Mouse (Mus musculus) E14TG2a.4 (cell line): ENCODE measurements at regions not wholly inside any gene's neighbourhood (a gene's known extent, or its start where the extent isn't known, plus 50 kb on each side); places are given as distances from the start of the nearest gene placed in this dataset.

Source experiments
- CTCF ChIP-seq: conservative IDR thresholded peaks from 2 replicates; pipeline ENCODE4 v1.5.1; 2014; ENCODE audit warnings: low read length
- NANOG ChIP-seq: IDR thresholded peaks from 2 replicates; pipeline ENCODE4 v1.6.1; 2014; ENCODE audit warnings: borderline replicate concordance, low read length, mixed read lengths

GRCm38 (mm10) chr8:28503488-28504319, 1056.2 kb downstream of the Poteg start:
- TF ChIP-seq CTCF (no peak), NANOG (no peak)
